Mouse (Mus musculus) liver, embryonic 14.5 days (tissue): Measurements from ENCODE around the gene Sytl2. TPM values are rescaled to one million over a fixed set of nuclear protein-coding genes. Genes with fewer than 3 reads are reported as not detected.

ENCODE experiments used
- ATAC-seq: fragments of 200-750 bp; cut with Nextera tagmentation; 2 replicates; pipeline ENCODE4 v1.8.0; 2017; ENCODE audit warnings: moderate number of reproducible peaks, mild to moderate bottlenecking, moderate library complexity; ENCODE audit not compliant: insufficient read depth
- DNase-seq, 3 experiments: peaks; one replicate each; pipeline ENCODE4 v3.0.0-alpha.2; 2012 to 2013; ENCODE audit warnings: low read depth in 3 of 3, low spot score in 3 of 3
- H3K27ac ChIP-seq: fragments of 300-500 bp; sonication (generic); 2 replicates; pipeline ENCODE4 v1.5.1; 2014; ENCODE audit warnings: moderate library complexity, mild to moderate bottlenecking, control low read depth, inconsistent platforms
- H3K27me3 ChIP-seq: fragments of 300-500 bp; sonication (generic); 2 replicates; pipeline ENCODE4 v1.6.1; 2014; ENCODE audit warnings: mild to moderate bottlenecking, low read length, moderate library complexity; ENCODE audit not compliant: control insufficient read depth, insufficient read depth
- H3K36me3 ChIP-seq: fragments of 300-500 bp; sonication (generic); replicated peaks from 2 replicates; pipeline ENCODE4 v1.6.1; 2014; ENCODE audit warnings: low read depth; ENCODE audit not compliant: control insufficient read depth, insufficient read depth
- H3K4me1 ChIP-seq, 2 experiments: fragments of 200-500 bp in 1 of 2; fragments of 300-500 bp in 1 of 2; sonication (generic) in 1 of 2; replicated peaks; 2 replicates each; pipeline ENCODE4 v1.6.1; 2012 to 2014; ENCODE audit warnings: antibody characterized with exemption in 1 of 2, inconsistent platforms in 1 of 2, low read length in 1 of 2; ENCODE audit not compliant: control insufficient read depth in 2 of 2, insufficient read depth in 2 of 2
- H3K4me2 ChIP-seq: fragments of 300-500 bp; sonication (generic); 2 replicates; pipeline ENCODE4 v1.6.1; 2014; ENCODE audit warnings: low read depth, mild to moderate bottlenecking, control low read depth, moderate library complexity
- H3K4me3 ChIP-seq, 2 experiments: fragments of 200-500 bp in 1 of 2; fragments of 300-500 bp in 1 of 2; sonication (generic) in 1 of 2; 2 replicates each; pipeline ENCODE4 v1.5.1; 2012 to 2014; ENCODE audit warnings: low read depth in 2 of 2, low read length in 2 of 2, mild to moderate bottlenecking in 2 of 2, control low read depth in 1 of 2, inconsistent platforms in 1 of 2, moderate library complexity in 1 of 2; ENCODE audit not compliant: insufficient read depth in 1 of 2
- H3K9ac ChIP-seq: fragments of 300-500 bp; sonication (generic); replicated peaks from 2 replicates; pipeline ENCODE4 v1.6.1; 2014; ENCODE audit warnings: mild to moderate bottlenecking, control low read depth, moderate library complexity
- H3K9me3 ChIP-seq: fragments of 300-500 bp; sonication (generic); 2 replicates; pipeline ENCODE4 v1.6.1; 2016; ENCODE audit warnings: low read length, mixed read lengths; ENCODE audit not compliant: control insufficient read depth
- CTCF ChIP-seq: IDR thresholded peaks from 2 replicates; pipeline ENCODE4 v1.5.1; 2016; ENCODE audit warnings: antibody characterized with exemption, low read depth, control low read depth
- EP300 ChIP-seq: IDR thresholded peaks from 2 replicates; pipeline ENCODE4 v1.6.1; 2016; ENCODE audit warnings: antibody characterized with exemption, low read depth
- WGBS: fragments of 180-500 bp; shearing (Covaris S2); extraction: QIAGEN DNeasy Blood & Tissue Kit; methylation state at CpG from one replicate; pipeline ENCODE4 v1.1.7; 2014; ENCODE audit not compliant: insufficient replicate concordance; 5-methylcytosine and 5-hydroxymethylcytosine counted together
- polyA plus RNA-seq, 2 experiments: library from polyadenylated mRNA; depleted of rRNA in 1 of 2; stranded (reverse) in 1 of 2; unstranded in 1 of 2; fragments of >200 nt; fragmentation: Nextera tagmentation in 1 of 2; extraction: Ambion mirVana in 1 of 2; gene quantifications; 2 replicates each; pipeline versions ENCODE4 v1.2.1 to v1.2.3; 2012 to 2014

The Sytl2 gene
- polyA plus RNA-seq, 2 experiments, result 0.38 to 0.45 TPM

DNA sequence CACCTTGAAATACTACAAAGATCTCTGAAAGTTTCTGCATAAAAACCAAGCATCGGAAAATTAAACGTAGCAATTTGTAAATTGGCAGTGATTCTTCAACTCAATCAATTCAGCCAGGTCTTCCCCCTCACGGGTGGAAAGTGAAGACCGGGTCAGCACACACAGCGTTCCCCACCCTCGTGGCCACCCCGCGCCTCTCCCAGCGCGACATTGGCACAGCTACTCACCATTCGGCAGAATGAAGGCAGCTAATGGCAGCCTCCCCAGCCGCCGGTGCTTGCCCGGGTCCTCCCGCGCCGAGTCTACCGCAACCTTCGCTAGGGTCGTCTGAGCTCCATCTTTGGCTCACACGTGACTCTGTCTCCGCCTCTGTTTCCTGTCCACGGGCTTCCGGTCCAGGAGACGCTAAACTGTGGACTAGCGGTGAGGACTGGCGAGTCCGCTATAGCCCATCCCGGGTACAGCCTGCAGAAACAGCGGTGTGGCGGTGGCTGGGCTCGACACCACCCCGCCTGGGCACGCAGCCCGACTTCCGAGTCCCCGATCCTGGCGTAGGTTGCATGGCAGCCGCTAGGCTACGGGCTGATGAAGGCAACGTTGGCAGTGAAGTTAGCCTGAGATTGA lies 154.9 kb downstream of the Sytl2 start, which contains the start of gene Tmem126a:
Gene Tmem126a, minus strand, starts transcription at position 385 of the 624 bp plus-strand sequence.
- Histone ChIP-seq H3K4me2 (peak within 1 kb of the TSS; percentile 93), H3K36me3 (peaks cover 5% of the 10 kb centered on the region; the same call in 1 of the 2 replicates), H3K27ac (peak within 1 kb of the TSS; percentile 57), H3K4me3 (peak within 1 kb of the TSS; percentile 71 to 74), H3K27me3 (no peaks in the 10 kb centered on the region), H3K4me1 (peaks cover 9 to 13% of the 10 kb centered on the region in 2 experiments; a peak in 3 of 4 replicates), H3K9ac (peak within 1 kb of the TSS; percentile 76), H3K9me3 (no peaks in the 10 kb centered on the region)
- DNase-seq (peak; percentile 67 to 79 (median 73)), ATAC-seq (peak; percentile 91)
- TF ChIP-seq EP300 (no peak), CTCF (peak; percentile 70)
- WGBS, result under 1% methylated on average over 41 of the region's 41 CpGs

DNA sequence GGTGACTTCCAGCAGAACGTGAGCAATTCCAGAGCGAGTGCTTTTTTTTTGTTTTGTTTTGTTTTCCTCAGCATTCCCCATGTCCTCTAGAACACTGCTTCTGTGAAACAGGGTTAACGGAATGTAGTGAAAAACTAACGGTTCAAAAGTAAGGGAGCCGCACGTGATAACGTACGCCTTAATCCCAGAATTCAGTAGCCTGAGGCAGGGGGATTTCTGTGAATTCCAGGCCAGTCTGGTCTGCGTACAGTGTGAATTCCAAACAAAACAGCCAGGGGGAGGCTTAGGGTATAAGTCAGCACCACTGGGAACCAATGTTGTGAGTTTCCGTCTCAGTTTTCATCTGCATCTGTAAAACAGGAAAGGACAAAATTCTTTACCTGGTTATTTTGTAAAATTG lies 155.5 kb downstream of the Sytl2 start:
- H3K4me2 ChIP-seq, result peak overlapping the region; percentile 93
- TF ChIP-seq EP300 (no peak), CTCF (no peak; the same call in 1 of the 2 replicates)
- H3K27me3 ChIP-seq, result no peaks in the 10 kb centered on the region
- H3K4me3 ChIP-seq, result peak overlapping the region; percentile 71 to 74
- peak overlapping the region; percentile 57 for H3K27ac ChIP-seq
- peaks cover 9 to 13% of the 10 kb centered on the region in 2 experiments; a peak in 3 of 4 replicates for H3K4me1 ChIP-seq
- WGBS, result 5% methylated on average over 10 of the region's 10 CpGs
- no peak for DNase-seq
- peak; percentile 15 for ATAC-seq
- peaks cover 5% of the 10 kb centered on the region; the same call in 1 of the 2 replicates for H3K36me3 ChIP-seq
- H3K9me3 ChIP-seq, result no peaks in the 10 kb centered on the region
- peak overlapping the region; percentile 76 for H3K9ac ChIP-seq

Other genes starting within 250 kb of the Sytl2 start
- 97.1 and 138 TPM in 2 replicates for gene Picalm, start 172.0 kb upstream of the Sytl2 start, polyA plus RNA-seq (2012; rRNA removed)
- 61.5 and 63.2 TPM in 2 replicates for gene Picalm, start 172.0 kb upstream of the Sytl2 start, polyA plus RNA-seq (2014; fragmentation: Nextera tagmentation; extraction: Ambion mirVana)
- not detected in 2 replicates for gene Ccdc83, start 36.5 kb upstream of the Sytl2 start, polyA plus RNA-seq (2012; rRNA removed)
- gene Ccdc83, start 36.5 kb upstream of the Sytl2 start, polyA plus RNA-seq (2014; fragmentation: Nextera tagmentation; extraction: Ambion mirVana), result not detected in 2 replicates
- gene Ccdc89, start 124.3 kb downstream of the Sytl2 start, polyA plus RNA-seq (2012; rRNA removed), result 0.04 and 0.13 TPM in 2 replicates
- not detected in 2 replicates for gene Ccdc89, start 124.3 kb downstream of the Sytl2 start, polyA plus RNA-seq (2014; fragmentation: Nextera tagmentation; extraction: Ambion mirVana)
- gene Crebzf, start 140.5 kb downstream of the Sytl2 start, polyA plus RNA-seq (2012; rRNA removed), result 25.2 and 37.8 TPM in 2 replicates
- 15.1 and 16.2 TPM in 2 replicates for gene Crebzf, start 140.5 kb downstream of the Sytl2 start, polyA plus RNA-seq (2014; fragmentation: Nextera tagmentation; extraction: Ambion mirVana)
- 13.3 and 17.0 TPM in 2 replicates for gene Tmem126a, start 155.0 kb downstream of the Sytl2 start, polyA plus RNA-seq (2012; rRNA removed)
- gene Tmem126a, start 155.0 kb downstream of the Sytl2 start, polyA plus RNA-seq (2014; fragmentation: Nextera tagmentation; extraction: Ambion mirVana), result 45.9 and 47.7 TPM in 2 replicates
- gene Tmem126b, start 173.7 kb downstream of the Sytl2 start, polyA plus RNA-seq (2012; rRNA removed), result 3.3 and 5.6 TPM in 2 replicates
- 11.2 and 11.8 TPM in 2 replicates for gene Tmem126b, start 173.7 kb downstream of the Sytl2 start, polyA plus RNA-seq (2014; fragmentation: Nextera tagmentation; extraction: Ambion mirVana)
- gene Dlg2, start 174.4 kb downstream of the Sytl2 start, polyA plus RNA-seq (2012; rRNA removed), result 0.44 and 0.45 TPM in 2 replicates
- 0.33 and 0.51 TPM in 2 replicates for gene Dlg2, start 174.4 kb downstream of the Sytl2 start, polyA plus RNA-seq (2014; fragmentation: Nextera tagmentation; extraction: Ambion mirVana)